Mouse (Mus musculus): Measurements from ENCODE around the gene Rcc1. TPM values are rescaled to one million over a fixed set of nuclear protein-coding genes. Genes with fewer than 3 reads are reported as not detected.
A peak's percentile ranks its signal among the peaks of the same experiment; 100 is the strongest.
"Not testable (repeated sequence)": the region's sequence is repeated elsewhere in the genome, so short reads cannot be mapped to it uniquely, and the experiment has no call there.

Gene Rcc1
- polyA plus RNA-seq, 1 experiment from 2014 or later, result 47.1 TPM

DNA sequence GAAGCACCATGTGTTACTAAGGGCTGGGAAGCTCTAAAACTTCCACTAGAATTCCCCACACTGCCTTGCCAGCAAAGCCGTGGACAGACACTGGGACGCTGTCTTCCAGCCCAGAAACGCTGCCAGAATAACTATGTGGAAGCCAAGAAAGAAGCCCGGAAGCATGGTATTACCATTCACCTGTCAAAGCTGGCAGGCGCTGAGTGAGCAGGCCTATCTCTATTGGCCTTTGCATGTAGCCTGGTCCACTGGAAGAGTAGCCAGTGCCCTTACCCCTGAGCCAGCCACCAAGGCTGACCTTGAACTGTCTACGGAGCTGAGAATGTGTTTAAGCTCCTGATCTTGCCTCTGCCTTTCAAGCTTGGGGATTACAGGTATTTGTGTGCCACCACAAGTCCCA is 51.9 kb downstream of the Rcc1 start:
- Histone ChIP-seq H3K4me3 (no peak overlapping the region), H3K4me2 (no peak overlapping the region), H3K36me3 (no peaks in the 10 kb centered on the region), H3K27me3 (replicated peaks) (no peaks in the 10 kb centered on the region), H3K9ac (no peak overlapping the region), H3K27ac (ENCODE audit: poor library complexity, severe bottlenecking) (peak overlapping the region; percentile 27; the same call in 1 of the 2 replicates), H3K9me3 (replicated peaks) (no peaks in the 10 kb centered on the region), H3K4me1 (replicated peaks) (peaks cover 15% of the 10 kb centered on the region)
- no peak for ATAC-seq (ENCODE audit: insufficient number of reproducible peaks, low FRiP score)
- 67% methylated on average over 6 of the region's 6 CpGs for WGBS

- Histone ChIP-seq H3K4me2 (no peak overlapping the region), H3K36me3 (no peaks in the 10 kb centered on the region), H3K9me3 (replicated peaks) (no peaks in the 10 kb centered on the region), H3K4me1 (replicated peaks) (peaks cover 15% of the 10 kb centered on the region), H3K9ac (no peak overlapping the region), H3K27ac (ENCODE audit: poor library complexity, severe bottlenecking) (no peak overlapping the region), H3K27me3 (replicated peaks) (no peaks in the 10 kb centered on the region), H3K4me3 (no peak overlapping the region)
- ATAC-seq (ENCODE audit: insufficient number of reproducible peaks, low FRiP score), result no peak
- WGBS, result 89% methylated on average over 1 of the region's 1 CpGs
Observed at GRCm38 (mm10) chr4:132299849-132300248, 53.6 kb downstream of the Rcc1 start.

- Histone ChIP-seq H3K27me3 (replicated peaks) (no peaks in the 10 kb centered on the region), H3K9me3 (replicated peaks) (0 out of 2 replicates have a peak, but pooled peaks cover 4% of the 10 kb centered on the region), H3K36me3 (peaks cover 25% of the 10 kb centered on the region), H3K4me3 (no peak overlapping the region), H3K27ac (ENCODE audit: poor library complexity, severe bottlenecking) (no peak overlapping the region), H3K4me1 (replicated peaks) (no peaks in the 10 kb centered on the region), H3K4me2 (no peak overlapping the region), H3K9ac (no peak overlapping the region)
- WGBS, result 47% methylated on average over 8 of the region's 8 CpGs
- no peak for ATAC-seq (ENCODE audit: insufficient number of reproducible peaks, low FRiP score)
Observed at GRCm38 (mm10) chr4:132295696-132296390, 57.6 kb downstream of the Rcc1 start.

- no peaks in the 10 kb centered on the region for H3K27me3 ChIP-seq (replicated peaks)
- H3K9me3 ChIP-seq (replicated peaks), result 0 out of 2 replicates have a peak, but pooled peaks cover 4% of the 10 kb centered on the region
- H3K36me3 ChIP-seq, result peaks cover 38% of the 10 kb centered on the region
- no peak overlapping the region for H3K4me2 ChIP-seq
- H3K27ac ChIP-seq (ENCODE audit: poor library complexity, severe bottlenecking), result no peak overlapping the region
- H3K4me1 ChIP-seq (replicated peaks), result no peaks in the 10 kb centered on the region
- H3K4me3 ChIP-seq, result no peak overlapping the region
- no peak overlapping the region for H3K9ac ChIP-seq
- 77% methylated on average over 7 of the region's 7 CpGs for WGBS
- ATAC-seq (ENCODE audit: insufficient number of reproducible peaks, low FRiP score), result no peak
Observed at GRCm38 (mm10) chr4:132293682-132294240, 59.6 kb downstream of the Rcc1 start.

DNA sequence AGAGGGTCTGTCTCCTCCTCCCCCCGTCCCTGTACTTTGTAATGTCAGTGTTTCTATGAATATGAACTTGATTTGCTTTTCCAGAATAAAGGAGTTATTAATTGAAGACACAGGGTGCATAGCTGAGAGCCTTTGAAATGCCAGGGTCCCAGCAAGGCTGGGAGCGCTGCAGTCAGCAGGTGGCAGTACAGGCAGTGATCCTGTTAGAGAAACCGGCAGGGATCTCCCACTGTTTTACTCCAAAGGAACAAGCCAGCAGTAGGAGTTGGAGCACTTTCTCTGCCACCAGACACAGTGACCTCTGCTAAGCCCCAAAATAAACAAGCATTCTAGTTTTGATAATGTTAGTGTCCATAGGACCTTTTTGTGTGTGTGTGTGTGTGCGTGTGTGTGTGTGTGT is 60.4 kb downstream of the Rcc1 start:
- H3K4me2 ChIP-seq, result no peak overlapping the region
- no peaks in the 10 kb centered on the region for H3K4me1 ChIP-seq (replicated peaks)
- H3K9me3 ChIP-seq (replicated peaks), result 0 out of 2 replicates have a peak, but pooled peaks cover 4% of the 10 kb centered on the region
- H3K9ac ChIP-seq, result no peak overlapping the region
- no peak overlapping the region for H3K27ac ChIP-seq (ENCODE audit: poor library complexity, severe bottlenecking)
- 37% methylated on average over 4 of the region's 4 CpGs for WGBS
- peaks cover 38% of the 10 kb centered on the region for H3K36me3 ChIP-seq
- no peak for ATAC-seq (ENCODE audit: insufficient number of reproducible peaks, low FRiP score)
- H3K27me3 ChIP-seq (replicated peaks), result no peaks in the 10 kb centered on the region
- no peak overlapping the region for H3K4me3 ChIP-seq

GRCm38 (mm10) chr4:132291624-132292335 is 61.6 kb downstream of the Rcc1 start:
- 82% methylated on average over 12 of the region's 12 CpGs for WGBS
- Histone ChIP-seq H3K4me1 (replicated peaks) (no peaks in the 10 kb centered on the region), H3K4me3 (no peak overlapping the region), H3K27me3 (replicated peaks) (no peaks in the 10 kb centered on the region), H3K27ac (ENCODE audit: poor library complexity, severe bottlenecking) (no peak overlapping the region), H3K36me3 (peaks cover 43% of the 10 kb centered on the region), H3K4me2 (no peak overlapping the region), H3K9me3 (replicated peaks) (0 out of 2 replicates have a peak, but pooled peaks cover 4% of the 10 kb centered on the region), H3K9ac (no peak overlapping the region)
- no peak for ATAC-seq (ENCODE audit: insufficient number of reproducible peaks, low FRiP score)

GRCm38 (mm10) chr4:132291056-132291455 is 62.3 kb downstream of the Rcc1 start:
- no peak for ATAC-seq (ENCODE audit: insufficient number of reproducible peaks, low FRiP score)
- no peaks in the 10 kb centered on the region for H3K4me1 ChIP-seq (replicated peaks)
- 89% methylated on average over 4 of the region's 4 CpGs for WGBS

DNA sequence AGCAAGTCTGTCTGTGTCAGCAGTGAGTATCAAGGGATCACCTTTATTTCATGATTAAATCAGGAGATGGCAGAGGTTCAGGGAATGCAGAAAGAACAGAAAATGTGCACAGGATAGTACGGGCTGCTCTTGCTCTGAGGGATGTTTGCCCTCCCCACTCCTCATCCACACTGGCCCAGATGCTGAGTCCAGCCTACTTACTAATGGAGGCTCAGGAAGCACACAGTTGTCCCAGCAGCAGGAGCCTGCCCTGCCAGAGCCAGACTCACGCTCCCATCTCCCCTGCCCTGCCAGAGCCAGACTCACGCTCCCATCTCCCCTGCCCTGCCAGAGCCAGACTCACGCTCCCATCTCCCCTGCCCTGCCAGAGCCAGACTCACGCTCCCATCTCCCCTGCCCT is 64.6 kb downstream of the Rcc1 start:
- WGBS, result 72% methylated on average over 5 of the region's 5 CpGs
- not testable (repeated sequence) for H3K27ac ChIP-seq (ENCODE audit: poor library complexity, severe bottlenecking); H3K9me3 ChIP-seq (replicated peaks); H3K27me3 ChIP-seq (replicated peaks); ATAC-seq (ENCODE audit: insufficient number of reproducible peaks, low FRiP score); H3K9ac ChIP-seq; H3K4me2 ChIP-seq; H3K4me3 ChIP-seq; H3K4me1 ChIP-seq (replicated peaks)
- peaks cover 61% of the 10 kb centered on the region for H3K36me3 ChIP-seq

More at GRCm38 (mm10) chr4:132291056-132291455, 62.3 kb downstream of the Rcc1 start:
- no peak overlapping the region for H3K9ac ChIP-seq
- H3K9me3 ChIP-seq (replicated peaks), result 0 out of 2 replicates have a peak, but pooled peaks cover 4% of the 10 kb centered on the region
- H3K27me3 ChIP-seq (replicated peaks), result no peaks in the 10 kb centered on the region
- no peak overlapping the region for H3K27ac ChIP-seq (ENCODE audit: poor library complexity, severe bottlenecking)
- H3K4me3 ChIP-seq, result no peak overlapping the region
- no peak overlapping the region for H3K4me2 ChIP-seq
- peaks cover 49% of the 10 kb centered on the region for H3K36me3 ChIP-seq

Other genes starting within 250 kb of the Rcc1 start
- 1.3 and 1.5 TPM in 2 replicates for gene Oprd1, start 209.1 kb downstream of the Rcc1 start, polyA plus RNA-seq (2016; fragmentation: Nextera tagmentation; extraction: Ambion mirVana)
- gene Ythdf2, start 141.3 kb downstream of the Rcc1 start, polyA plus RNA-seq (2016; fragmentation: Nextera tagmentation; extraction: Ambion mirVana), result 77.1 and 80.1 TPM in 2 replicates
- 26.3 and 27.3 TPM in 2 replicates for gene Gmeb1, start 92.0 kb downstream of the Rcc1 start, polyA plus RNA-seq (2016; fragmentation: Nextera tagmentation; extraction: Ambion mirVana)
- gene Taf12, start 79.2 kb downstream of the Rcc1 start, polyA plus RNA-seq (2016; fragmentation: Nextera tagmentation; extraction: Ambion mirVana), result 34.7 and 39.5 TPM in 2 replicates
- gene Rab42, start 50.2 kb downstream of the Rcc1 start, polyA plus RNA-seq (2016; fragmentation: Nextera tagmentation; extraction: Ambion mirVana), result 1.1 TPM in 2 replicates
- gene Trnau1ap, start 24.1 kb downstream of the Rcc1 start, polyA plus RNA-seq (2016; fragmentation: Nextera tagmentation; extraction: Ambion mirVana), result 64.8 and 68.5 TPM in 2 replicates
- gene Phactr4, start 68.9 kb upstream of the Rcc1 start, polyA plus RNA-seq (2016; fragmentation: Nextera tagmentation; extraction: Ambion mirVana), result 19.5 and 22.9 TPM in 2 replicates
- 16.4 and 18.2 TPM in 2 replicates for gene Med18, start 110.3 kb upstream of the Rcc1 start, polyA plus RNA-seq (2016; fragmentation: Nextera tagmentation; extraction: Ambion mirVana)
- 10.3 and 10.5 TPM in 2 replicates for gene Sesn2, start 156.9 kb upstream of the Rcc1 start, polyA plus RNA-seq (2016; fragmentation: Nextera tagmentation; extraction: Ambion mirVana)
- gene Atpif1, start 180.1 kb upstream of the Rcc1 start, polyA plus RNA-seq (2016; fragmentation: Nextera tagmentation; extraction: Ambion mirVana), result 1,373 and 1,377 TPM in 2 replicates
- 130 and 135 TPM in 2 replicates for gene Dnajc8, start 181.9 kb upstream of the Rcc1 start, polyA plus RNA-seq (2016; fragmentation: Nextera tagmentation; extraction: Ambion mirVana)
- gene Ptafr, start 210.5 kb upstream of the Rcc1 start, polyA plus RNA-seq (2016; fragmentation: Nextera tagmentation; extraction: Ambion mirVana), result 0.23 and 0.27 TPM in 2 replicates